Mouse (Mus musculus): ENCODE measurements around the gene Csnk1d.

Csnk1d gene

GRCm38 (mm10) chr11:120990951-120991526, at the start of gene Csnk1d:
TSS of gene Csnk1d (minus strand) at chr11:120991330.
- DNase-seq, result peak; percentile 99

- DNase-seq, result no peak
These were observed 48.2 kb upstream of the Csnk1d start, which contains the start of gene Cd7 for GRCm38 (mm10) chr11:121039302-121039701. TSS of gene Cd7 (minus strand) at chr11:121039418.

GRCm38 (mm10) chr11:121038366-121039240, 47.5 kb upstream of the Csnk1d start:
- DNase-seq, result no peak

- DNase-seq, result no peak
These were observed 42.0 kb upstream of the Csnk1d start for GRCm38 (mm10) chr11:121033118-121033517.

GRCm38 (mm10) chr11:121027259-121027658, 36.1 kb upstream of the Csnk1d start:
- DNase-seq, result no peak

GRCm38 (mm10) chr11:121024163-121024562, 33.0 kb upstream of the Csnk1d start:
- no peak for DNase-seq

GRCm38 (mm10) chr11:121019501-121019900, 28.4 kb upstream of the Csnk1d start:
- no peak for DNase-seq

GRCm38 (mm10) chr11:121017703-121018102, 26.6 kb upstream of the Csnk1d start:
- peak; percentile 68 for DNase-seq

GRCm38 (mm10) chr11:121015472-121015871, 24.3 kb upstream of the Csnk1d start:
- DNase-seq, result no peak

- peak; percentile 42 for DNase-seq
These were observed 23.8 kb upstream of the Csnk1d start for GRCm38 (mm10) chr11:121014896-121015300.

GRCm38 (mm10) chr11:121013656-121014055, 22.5 kb upstream of the Csnk1d start:
- no peak for DNase-seq

- no peak for DNase-seq
These were observed 19.1 kb upstream of the Csnk1d start for GRCm38 (mm10) chr11:121010044-121010755.

- no peak for DNase-seq
These were observed 15.1 kb upstream of the Csnk1d start for GRCm38 (mm10) chr11:121006184-121006583.

GRCm38 (mm10) chr11:121004281-121004680, 13.2 kb upstream of the Csnk1d start:
- DNase-seq, result no peak

- no peak for DNase-seq
These were observed 10.8 kb upstream of the Csnk1d start for GRCm38 (mm10) chr11:121001966-121002365.

- DNase-seq, result no peak
These were observed 3.6 kb upstream of the Csnk1d start for GRCm38 (mm10) chr11:120994741-120995140.

GRCm38 (mm10) chr11:120993586-120993985, 2.5 kb upstream of the Csnk1d start:
- no peak for DNase-seq

GRCm38 (mm10) chr11:120993080-120993479, 1.9 kb upstream of the Csnk1d start:
- DNase-seq, result no peak

GRCm38 (mm10) chr11:120991791-120992190, 661 bp upstream of the Csnk1d start:
- no peak for DNase-seq

- DNase-seq, result peak; percentile 37
These were observed 876 bp downstream of the Csnk1d start for GRCm38 (mm10) chr11:120990126-120990781.

- no peak for DNase-seq
These were observed 1.6 kb downstream of the Csnk1d start for GRCm38 (mm10) chr11:120989523-120989922.

GRCm38 (mm10) chr11:120988410-120988809, 2.7 kb downstream of the Csnk1d start:
- DNase-seq, result no peak

- DNase-seq, result no peak
These were observed 3.5 kb downstream of the Csnk1d start for GRCm38 (mm10) chr11:120987608-120988007.
